Mouse (Mus musculus) midbrain, embryonic 15.5 days (tissue): Measurements from ENCODE around the gene Etl4. TPM values are rescaled to one million over a fixed set of nuclear protein-coding genes. Genes with fewer than 3 reads are reported as not detected.

Experiments
- ATAC-seq: fragments of 200-750 bp; cut with Nextera tagmentation; replicated peaks from 2 replicates; pipeline ENCODE4 v1.8.0; 2017; ENCODE audit warnings: moderate TSS enrichment
- H3K27ac ChIP-seq: fragments of 300-500 bp; sonication (generic); 2 replicates; pipeline ENCODE4 v1.5.1; 2015; ENCODE audit warnings: mild to moderate bottlenecking, inconsistent platforms
- H3K27me3 ChIP-seq: fragments of 300-500 bp; sonication (generic); replicated peaks from 2 replicates; pipeline ENCODE4 v1.6.1; 2015; ENCODE audit warnings: inconsistent platforms
- H3K36me3 ChIP-seq: fragments of 300-500 bp; sonication (generic); replicated peaks from 2 replicates; pipeline ENCODE4 v1.6.1; 2015; ENCODE audit warnings: inconsistent platforms
- H3K4me1 ChIP-seq: fragments of 300-500 bp; sonication (generic); 2 replicates; pipeline ENCODE4 v1.6.1; 2015; ENCODE audit warnings: inconsistent platforms
- H3K4me2 ChIP-seq: fragments of 300-500 bp; sonication (generic); 2 replicates; pipeline ENCODE4 v1.6.1; 2015; ENCODE audit warnings: inconsistent platforms, mild to moderate bottlenecking, moderate library complexity
- H3K4me3 ChIP-seq: fragments of 300-500 bp; sonication (generic); 2 replicates; pipeline ENCODE4 v1.5.1; 2015; ENCODE audit warnings: mild to moderate bottlenecking, inconsistent platforms
- H3K9ac ChIP-seq: fragments of 300-500 bp; sonication (generic); 2 replicates; pipeline ENCODE4 v1.6.1; 2015; ENCODE audit warnings: mild to moderate bottlenecking, inconsistent platforms
- H3K9me3 ChIP-seq: fragments of 300-500 bp; sonication (generic); 2 replicates; pipeline ENCODE4 v1.6.1; 2016; ENCODE audit warnings: inconsistent platforms
- WGBS: fragments of 180-500 bp; shearing (Covaris S2); methylation state at CpG from one replicate; pipeline ENCODE4 v1.1.7; 2015; ENCODE audit warnings: mixed read lengths; 5-methylcytosine and 5-hydroxymethylcytosine counted together
- polyA plus RNA-seq: library from polyadenylated mRNA; unstranded; fragments of >200 nt; fragmentation: Nextera tagmentation; extraction: Ambion mirVana; gene quantifications from 2 replicates; pipeline ENCODE4 v1.2.1, GENCODE M21; 2015

The Etl4 gene
- polyA plus RNA-seq, 1 experiment from 2014 or later: 3.1 TPM

DNA sequence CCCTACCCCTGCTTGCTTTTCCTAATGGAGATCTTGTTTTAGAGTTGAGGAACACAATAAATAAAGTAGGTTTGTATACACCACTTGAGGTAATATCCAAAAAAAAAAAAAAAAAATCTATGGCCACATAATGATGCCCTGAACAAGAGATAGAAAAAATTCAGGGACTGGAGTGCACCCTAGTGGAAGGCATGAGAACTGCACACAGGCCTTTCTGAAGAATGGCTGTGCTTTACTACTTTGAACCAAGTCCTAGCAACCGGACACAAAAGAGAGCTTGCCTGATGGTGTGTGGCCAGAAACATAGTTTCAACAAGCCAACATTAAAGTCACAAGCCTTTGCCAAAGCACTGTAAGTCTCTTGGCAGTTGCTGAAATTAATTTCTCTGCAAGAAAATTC lies 706.4 kb downstream of the Etl4 start:
- H3K4me2 ChIP-seq: no peak overlapping the region
- no peaks in the 10 kb centered on the region for H3K4me1 ChIP-seq
- no peaks in the 10 kb centered on the region for H3K9me3 ChIP-seq
- WGBS: 59% methylated on average over 1 of the region's 1 CpGs
- ATAC-seq: no peak
- H3K9ac ChIP-seq: no peak overlapping the region
- H3K27ac ChIP-seq: no peak overlapping the region
- H3K4me3 ChIP-seq: no peak overlapping the region
- H3K27me3 ChIP-seq: no peaks in the 10 kb centered on the region
- H3K36me3 ChIP-seq: no peaks in the 10 kb centered on the region

DNA sequence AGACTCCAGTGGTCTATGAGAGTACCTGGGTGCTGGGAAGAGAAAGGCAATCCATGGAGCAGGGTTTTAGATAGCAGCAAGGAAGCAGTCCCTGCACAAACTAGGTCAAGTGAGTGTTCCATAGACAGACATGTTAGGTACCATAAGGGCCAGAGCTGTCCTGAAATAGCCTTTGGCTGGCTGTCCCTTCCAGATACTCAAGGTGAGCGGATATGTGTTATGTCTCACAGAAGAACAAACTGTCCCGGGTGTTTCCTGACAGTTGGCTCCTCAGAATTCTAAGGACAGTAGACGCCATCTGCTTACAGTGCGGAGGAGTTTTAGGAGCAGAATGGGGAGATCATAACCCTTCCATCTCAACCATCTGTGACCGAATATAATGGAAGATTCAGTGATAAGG lies 708.8 kb downstream of the Etl4 start:
- H3K4me2 ChIP-seq: no peak overlapping the region
- no peak for ATAC-seq
- H3K9ac ChIP-seq: no peak overlapping the region
- no peaks in the 10 kb centered on the region for H3K27me3 ChIP-seq
- H3K4me3 ChIP-seq: no peak overlapping the region
- 94% methylated on average over 5 of the region's 5 CpGs for WGBS
- no peaks in the 10 kb centered on the region for H3K36me3 ChIP-seq
- no peaks in the 10 kb centered on the region for H3K4me1 ChIP-seq
- H3K9me3 ChIP-seq: no peaks in the 10 kb centered on the region
- no peak overlapping the region for H3K27ac ChIP-seq

DNA sequence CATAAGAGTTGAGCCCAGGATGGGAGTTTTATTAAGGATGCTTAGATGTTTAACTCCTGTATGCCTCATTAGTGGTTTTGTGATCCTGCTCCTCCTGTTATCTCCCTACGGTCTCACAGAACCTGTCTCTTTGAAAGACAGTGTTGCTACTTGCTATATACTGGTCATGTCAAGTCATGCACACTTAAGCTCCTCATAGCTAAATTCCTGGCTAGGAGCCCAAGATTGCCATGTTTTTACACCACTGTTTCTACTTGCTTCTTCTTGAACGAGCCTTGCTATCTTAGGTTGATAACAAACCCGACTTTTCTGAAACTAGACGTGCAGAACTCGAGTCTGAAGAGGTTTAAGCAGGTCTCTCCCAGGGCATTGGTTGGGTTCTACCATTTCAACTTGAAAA lies 710.3 kb downstream of the Etl4 start:
- Histone ChIP-seq H3K4me2 (no peak overlapping the region), H3K9ac (no peak overlapping the region), H3K4me1 (no peaks in the 10 kb centered on the region), H3K36me3 (no peaks in the 10 kb centered on the region), H3K9me3 (no peaks in the 10 kb centered on the region), H3K27ac (no peak overlapping the region), H3K27me3 (no peaks in the 10 kb centered on the region), H3K4me3 (no peak overlapping the region)
- WGBS: 88% methylated on average over 5 of the region's 5 CpGs
- no peak for ATAC-seq

DNA sequence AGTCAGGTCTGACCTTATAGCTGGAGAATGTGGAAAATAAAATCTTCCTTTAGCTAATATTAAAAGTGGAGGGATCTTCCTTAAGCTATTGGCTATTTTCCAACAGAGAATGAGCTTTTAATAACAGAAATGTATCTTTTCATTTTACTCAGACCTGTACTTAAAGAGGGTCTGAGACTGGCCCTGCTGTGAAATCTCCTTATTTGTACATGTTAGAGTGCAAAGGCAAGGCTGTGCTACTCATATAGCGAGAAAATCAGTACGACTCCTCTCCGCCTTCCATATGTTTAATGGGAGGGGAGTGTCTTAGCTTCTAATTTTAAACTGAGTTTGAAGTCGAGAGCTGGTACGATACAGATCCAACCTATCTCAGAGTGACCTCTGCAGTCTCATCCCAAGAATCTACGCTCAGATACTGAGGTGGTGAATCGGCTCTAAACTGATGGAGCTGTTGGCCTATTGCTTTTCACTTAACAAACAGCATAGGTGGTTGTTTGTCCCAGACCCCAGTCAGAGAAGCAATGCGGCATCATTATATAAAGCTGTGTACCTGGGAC lies 719.7 kb downstream of the Etl4 start:
- Histone ChIP-seq H3K27me3 (no peaks in the 10 kb centered on the region), H3K4me1 (no peaks in the 10 kb centered on the region), H3K36me3 (no peaks in the 10 kb centered on the region), H3K4me2 (no peak overlapping the region), H3K27ac (no peak overlapping the region), H3K4me3 (no peak overlapping the region), H3K9ac (no peak overlapping the region), H3K9me3 (no peaks in the 10 kb centered on the region)
- 94% methylated on average over 8 of the region's 8 CpGs for WGBS
- ATAC-seq: no peak

DNA sequence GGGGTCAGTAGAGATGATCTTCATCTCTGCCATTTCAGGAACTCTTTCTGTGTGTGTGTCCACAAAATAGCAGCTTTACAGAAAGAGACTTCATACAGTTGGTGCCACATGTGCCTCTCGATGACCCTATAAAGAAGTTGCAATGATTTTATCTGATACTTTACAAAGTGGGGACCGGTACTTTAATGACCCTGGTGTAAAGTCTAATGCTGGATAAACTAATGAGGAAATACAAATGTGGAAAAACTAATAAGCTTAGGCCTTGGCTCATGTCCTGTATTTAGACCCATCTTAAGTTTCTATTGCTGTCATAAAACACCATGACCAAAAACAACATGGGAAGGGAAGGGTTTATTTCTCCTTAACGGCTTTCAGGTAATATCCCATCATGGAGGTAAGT lies 729.0 kb downstream of the Etl4 start:
- Histone ChIP-seq H3K36me3 (no peaks in the 10 kb centered on the region), H3K4me2 (no peak overlapping the region), H3K4me1 (no peaks in the 10 kb centered on the region; the same call in 1 of the 2 replicates), H3K27ac (no peak overlapping the region), H3K27me3 (no peaks in the 10 kb centered on the region), H3K9ac (no peak overlapping the region), H3K9me3 (no peaks in the 10 kb centered on the region), H3K4me3 (no peak overlapping the region)
- 97% methylated on average over 3 of the region's 3 CpGs for WGBS
- no peak for ATAC-seq

DNA sequence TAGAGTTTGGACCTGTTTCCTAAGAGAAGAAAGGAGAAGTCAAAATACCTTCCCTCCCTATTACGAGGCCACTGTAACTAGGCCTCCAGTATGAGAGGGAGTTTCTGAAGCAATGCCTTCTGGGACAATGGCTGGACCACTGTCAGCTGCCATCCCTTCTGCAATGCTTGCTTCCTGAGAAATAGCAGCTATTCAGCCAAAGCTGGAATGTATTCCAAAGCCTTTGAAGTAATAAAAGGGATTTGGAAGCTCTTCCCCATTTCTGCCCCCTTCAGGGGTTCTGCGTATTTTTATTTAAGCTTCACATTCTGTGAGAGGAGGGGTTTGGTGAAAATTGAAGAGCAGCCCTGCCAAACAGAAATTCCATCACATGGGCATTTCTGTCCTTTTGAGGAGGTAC lies 730.1 kb downstream of the Etl4 start:
- Histone ChIP-seq H3K9ac (no peak overlapping the region), H3K4me1 (no peaks in the 10 kb centered on the region; the same call in 1 of the 2 replicates), H3K27me3 (no peaks in the 10 kb centered on the region), H3K27ac (no peak overlapping the region), H3K4me3 (no peak overlapping the region), H3K36me3 (no peaks in the 10 kb centered on the region), H3K4me2 (no peak overlapping the region), H3K9me3 (no peaks in the 10 kb centered on the region)
- 51% methylated on average over 2 of the region's 2 CpGs for WGBS
- no peak for ATAC-seq

DNA sequence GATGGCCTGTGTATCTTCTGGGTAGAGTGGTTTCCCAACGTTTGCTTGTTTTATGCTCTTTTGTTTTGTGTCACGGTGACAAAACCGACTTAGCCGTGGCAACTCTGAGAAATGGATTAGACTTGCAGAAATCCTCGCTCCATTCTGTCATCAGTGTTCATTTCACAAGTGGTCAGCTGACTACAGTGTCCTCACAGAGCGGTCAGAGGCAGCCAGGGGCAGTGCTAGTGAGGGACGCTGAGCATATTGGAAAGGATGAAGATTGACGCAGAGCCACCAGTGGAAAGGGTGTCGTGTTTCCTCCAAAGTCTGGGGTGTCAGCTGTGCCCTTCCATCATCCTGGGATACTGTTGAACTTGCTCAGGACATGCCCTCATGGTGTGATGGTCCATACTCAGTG lies 733.2 kb downstream of the Etl4 start:
- WGBS: 67% methylated on average over 9 of the region's 9 CpGs
- no peak for ATAC-seq

DNA sequence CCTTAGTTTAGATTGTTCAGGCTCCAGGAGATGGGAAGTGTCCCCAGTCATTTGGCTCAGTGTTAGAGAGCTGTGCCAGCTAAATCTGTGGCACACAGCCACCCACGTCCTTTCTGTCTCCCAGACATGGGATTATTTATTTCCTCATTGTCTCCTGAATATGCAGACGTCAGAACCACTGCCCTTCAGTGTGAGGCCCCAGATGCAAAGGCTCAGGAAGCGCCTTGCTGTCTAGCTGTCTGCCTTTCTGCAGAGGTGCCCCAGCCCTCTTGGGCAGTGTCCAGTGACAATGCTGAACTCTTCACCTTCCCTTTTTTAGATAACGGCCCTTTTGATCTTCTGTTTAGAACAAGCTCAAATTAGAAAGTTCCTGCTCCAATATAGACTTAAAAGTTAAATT lies 740.2 kb downstream of the Etl4 start:
- no peaks in the 10 kb centered on the region for H3K36me3 ChIP-seq
- no peak overlapping the region for H3K9ac ChIP-seq
- H3K27ac ChIP-seq: no peak overlapping the region
- ATAC-seq: no peak
- no peak overlapping the region for H3K4me3 ChIP-seq
- 33% methylated on average over 4 of the region's 4 CpGs for WGBS
- no peaks in the 10 kb centered on the region for H3K4me1 ChIP-seq
- H3K27me3 ChIP-seq: no peaks in the 10 kb centered on the region
- H3K4me2 ChIP-seq: no peak overlapping the region
- no peaks in the 10 kb centered on the region for H3K9me3 ChIP-seq

More for the DNA sequence above, 733.2 kb downstream of the Etl4 start:
- Histone ChIP-seq H3K27me3 (no peaks in the 10 kb centered on the region), H3K9ac (no peak overlapping the region), H3K36me3 (no peaks in the 10 kb centered on the region), H3K4me2 (no peak overlapping the region), H3K4me3 (no peak overlapping the region), H3K27ac (no peak overlapping the region), H3K9me3 (no peaks in the 10 kb centered on the region), H3K4me1 (no peaks in the 10 kb centered on the region; the same call in 1 of the 2 replicates)

DNA sequence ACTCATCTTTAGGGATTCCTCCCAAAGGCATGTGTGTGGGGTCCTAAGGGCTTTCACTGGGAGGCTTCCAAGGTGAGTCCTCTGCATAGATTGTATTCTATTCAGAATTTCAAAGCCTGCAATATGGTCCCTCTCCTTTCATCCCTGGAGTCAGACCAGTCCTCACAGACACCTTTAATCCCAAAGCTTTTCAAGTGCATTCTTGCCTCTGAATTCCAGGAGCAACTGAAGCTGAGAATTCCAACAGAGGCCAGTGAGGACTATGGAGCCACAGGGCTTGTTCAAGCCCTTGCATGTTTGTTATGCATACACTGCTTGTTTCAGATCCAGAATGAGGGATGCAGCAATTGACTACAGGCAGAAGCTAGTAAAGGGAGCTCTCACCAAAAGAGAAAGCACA lies 743.5 kb downstream of the Etl4 start:
- ATAC-seq: no peak
- Histone ChIP-seq H3K27ac (no peak overlapping the region), H3K4me2 (no peak overlapping the region), H3K27me3 (no peaks in the 10 kb centered on the region), H3K9me3 (no peaks in the 10 kb centered on the region), H3K36me3 (no peaks in the 10 kb centered on the region), H3K9ac (no peak overlapping the region), H3K4me3 (no peak overlapping the region), H3K4me1 (no peaks in the 10 kb centered on the region)

DNA sequence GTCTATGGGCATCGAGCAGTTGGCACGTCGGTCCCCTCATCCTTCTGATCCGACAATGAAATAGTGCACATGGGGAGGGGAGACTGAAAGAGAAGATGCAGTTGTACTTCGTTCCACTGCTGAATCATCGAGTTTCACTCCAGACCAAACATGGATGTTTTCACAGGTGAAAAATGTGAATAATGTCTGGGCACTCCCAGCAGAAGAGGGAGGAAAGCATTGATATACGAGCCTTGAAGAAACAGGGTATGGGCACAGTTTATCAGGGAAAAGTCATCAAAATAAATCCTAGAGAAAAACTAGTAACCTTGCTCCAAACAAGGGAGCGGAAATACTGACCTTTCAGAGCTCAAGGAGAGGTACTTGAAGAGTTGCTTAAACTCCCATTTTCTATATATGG lies 744.5 kb downstream of the Etl4 start:
- Histone ChIP-seq H3K9ac (no peak overlapping the region), H3K4me2 (no peak overlapping the region), H3K27ac (no peak overlapping the region), H3K36me3 (no peaks in the 10 kb centered on the region), H3K4me1 (no peaks in the 10 kb centered on the region), H3K9me3 (no peaks in the 10 kb centered on the region), H3K27me3 (no peaks in the 10 kb centered on the region), H3K4me3 (no peak overlapping the region)
- no peak for ATAC-seq
- 91% methylated on average over 8 of the region's 8 CpGs for WGBS

DNA sequence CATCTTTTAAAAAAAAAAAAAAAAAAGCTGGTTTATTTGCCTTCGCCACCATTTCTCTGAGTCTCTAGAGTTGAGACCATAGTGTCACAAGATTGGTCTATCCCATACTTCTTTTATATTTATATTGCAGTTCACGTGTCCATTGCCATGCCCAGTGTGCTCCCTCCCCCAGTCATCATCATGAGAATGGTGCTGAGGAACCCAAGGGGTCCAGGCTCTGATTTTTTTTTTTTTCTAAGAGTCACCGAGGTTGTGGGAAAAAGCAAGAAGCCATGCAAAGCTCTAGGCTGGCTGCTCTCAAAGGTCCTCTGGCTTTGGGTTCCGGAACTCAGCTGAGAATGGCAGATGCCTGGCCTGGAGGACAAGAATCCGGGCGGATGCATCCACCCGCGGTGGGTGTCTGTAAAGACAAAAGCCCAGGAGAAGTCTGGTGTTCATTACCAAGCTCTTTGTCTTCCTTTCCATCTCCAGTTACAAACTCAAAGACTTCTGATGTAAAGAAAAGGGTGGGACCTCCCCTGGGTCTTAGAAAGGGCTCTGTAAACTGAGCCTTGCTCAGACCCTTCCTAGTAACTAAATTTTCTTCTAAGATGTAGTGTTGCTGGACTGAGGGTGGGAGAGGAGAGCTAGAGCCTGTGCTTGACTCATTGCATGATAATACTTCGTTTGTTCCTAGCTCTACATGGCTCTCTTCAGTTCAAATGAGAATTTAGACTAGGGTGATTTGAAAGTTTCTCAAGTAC lies 745.2 kb downstream of the Etl4 start:
- H3K9ac ChIP-seq: no peak overlapping the region
- H3K4me3 ChIP-seq: no peak overlapping the region
- no peaks in the 10 kb centered on the region for H3K4me1 ChIP-seq
- no peak for ATAC-seq
- H3K36me3 ChIP-seq: no peaks in the 10 kb centered on the region
- H3K27me3 ChIP-seq: no peaks in the 10 kb centered on the region
- H3K27ac ChIP-seq: no peak overlapping the region
- H3K9me3 ChIP-seq: no peaks in the 10 kb centered on the region
- 34% methylated on average over 9 of the region's 9 CpGs for WGBS
- no peak overlapping the region for H3K4me2 ChIP-seq

DNA sequence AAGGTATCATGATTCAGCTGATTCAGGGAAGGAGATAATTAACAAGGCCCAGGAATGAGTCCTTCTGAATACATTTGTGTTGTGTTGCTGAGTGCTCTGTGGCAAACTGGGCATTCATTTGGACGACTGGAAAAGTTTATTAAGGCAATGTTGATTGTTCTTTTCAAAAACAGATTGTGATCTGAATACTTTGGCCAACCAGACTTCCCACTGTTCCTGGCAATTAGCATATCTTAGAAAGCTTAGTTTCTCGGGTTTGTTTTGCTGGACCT lies 745.7 kb downstream of the Etl4 start:
- ATAC-seq: no peak
- WGBS: 12% methylated on average over 2 of the region's 2 CpGs
- no peak overlapping the region for H3K4me2 ChIP-seq
- H3K4me1 ChIP-seq: no peaks in the 10 kb centered on the region
- no peak overlapping the region for H3K9ac ChIP-seq
- H3K36me3 ChIP-seq: no peaks in the 10 kb centered on the region
- H3K27me3 ChIP-seq: no peaks in the 10 kb centered on the region
- no peak overlapping the region for H3K4me3 ChIP-seq
- H3K9me3 ChIP-seq: no peaks in the 10 kb centered on the region
- no peak overlapping the region for H3K27ac ChIP-seq

DNA sequence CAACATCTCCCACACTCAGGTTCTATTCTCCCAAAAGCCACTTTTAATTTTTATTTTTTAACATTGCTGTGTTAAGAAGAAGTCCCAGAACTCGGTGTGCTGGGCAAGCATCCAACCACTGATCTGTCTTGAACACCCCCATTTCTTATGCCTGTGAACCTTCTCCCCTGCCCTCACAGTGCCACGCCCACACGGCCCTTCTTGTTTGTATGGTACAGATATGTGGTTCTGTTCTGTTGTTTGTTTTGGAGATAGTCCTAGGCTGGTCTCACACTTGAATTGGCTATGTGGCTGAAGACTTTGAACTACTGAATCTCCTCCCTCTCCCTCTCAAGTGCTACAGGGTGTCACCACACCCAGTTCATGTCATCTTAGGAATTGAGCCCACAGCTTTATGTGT lies 748.3 kb downstream of the Etl4 start:
- H3K4me1 ChIP-seq: no peaks in the 10 kb centered on the region
- no peak overlapping the region for H3K27ac ChIP-seq
- ATAC-seq: no peak
- 97% methylated on average over 3 of the region's 3 CpGs for WGBS
- H3K36me3 ChIP-seq: no peaks in the 10 kb centered on the region
- no peaks in the 10 kb centered on the region for H3K9me3 ChIP-seq
- H3K4me2 ChIP-seq: no peak overlapping the region
- H3K9ac ChIP-seq: no peak overlapping the region
- H3K27me3 ChIP-seq: no peaks in the 10 kb centered on the region
- no peak overlapping the region for H3K4me3 ChIP-seq
